Mouse (Mus musculus): Measurements from ENCODE around the gene Capn8. TPM values are rescaled to one million over a fixed set of nuclear protein-coding genes. Genes with fewer than 3 reads are reported as not detected.
"Not testable (repeated sequence)": the region's sequence is repeated elsewhere in the genome, so short reads cannot be mapped to it uniquely, and the experiment has no call there.

Gene Capn8
- total RNA-seq, 2 experiments from 2014 or later = not detected

GRCm38 (mm10) chr1:182592436-182592835 is 27.6 kb downstream of the Capn8 start:
- DNase-seq (ENCODE audit: low spot score) = no peak
- intact Hi-C loops (cut with DNase I) = loop anchor here (5.0 kb wide), 1 partner anchor 55 kb away; no protein-coding TSS in a partner anchor

- no peak for DNase-seq (ENCODE audit: low spot score)
- intact Hi-C loops (cut with DNase I) = no loop called here
Measured at GRCm38 (mm10) chr1:182605330-182606150, 40.7 kb downstream of the Capn8 start.

GRCm38 (mm10) chr1:182609701-182610335 is 45.0 kb downstream of the Capn8 start:
- intact Hi-C loops (cut with DNase I) = no loop called here
- no peak for DNase-seq (ENCODE audit: low spot score)

- no peak for DNase-seq (ENCODE audit: low spot score)
- intact Hi-C loops (cut with DNase I) = no loop called here
Measured at GRCm38 (mm10) chr1:182615465-182615864, 50.7 kb downstream of the Capn8 start.

- DNase-seq (ENCODE audit: low spot score) = no peak
- intact Hi-C loops (cut with DNase I) = no loop called here
Measured at GRCm38 (mm10) chr1:182618200-182618947, 53.6 kb downstream of the Capn8 start.

GRCm38 (mm10) chr1:182620470-182620869 is 55.7 kb downstream of the Capn8 start:
- intact Hi-C loops (cut with DNase I) = no loop called here
- DNase-seq (ENCODE audit: low spot score) = no peak

- DNase-seq (ENCODE audit: low spot score) = no peak
- intact Hi-C loops (cut with DNase I) = no loop called here
Measured at GRCm38 (mm10) chr1:182621256-182621655, 56.4 kb downstream of the Capn8 start.

- intact Hi-C loops (cut with DNase I) = no loop called here
Measured at GRCm38 (mm10) chr1:182626197-182626596, 61.4 kb downstream of the Capn8 start.

GRCm38 (mm10) chr1:182629228-182629627 is 64.4 kb downstream of the Capn8 start:
- intact Hi-C loops (cut with DNase I) = no loop called here
- DNase-seq (ENCODE audit: low spot score) = no peak

More at GRCm38 (mm10) chr1:182626197-182626596, 61.4 kb downstream of the Capn8 start:
- DNase-seq (ENCODE audit: low spot score) = no peak

- no peak for DNase-seq (ENCODE audit: low spot score)
- intact Hi-C loops (cut with DNase I) = no loop called here
Measured at GRCm38 (mm10) chr1:182633712-182634294, 69.0 kb downstream of the Capn8 start.

GRCm38 (mm10) chr1:182639016-182639415 is 74.2 kb downstream of the Capn8 start:
- DNase-seq (ENCODE audit: low spot score) = no peak
- intact Hi-C loops (cut with DNase I) = no loop called here

GRCm38 (mm10) chr1:182639456-182639855 is 74.6 kb downstream of the Capn8 start:
- no peak for DNase-seq (ENCODE audit: low spot score)
- intact Hi-C loops (cut with DNase I) = no loop called here

GRCm38 (mm10) chr1:182640094-182640493 is 75.3 kb downstream of the Capn8 start:
- DNase-seq (ENCODE audit: low spot score) = no peak
- intact Hi-C loops (cut with DNase I) = no loop called here

- intact Hi-C loops (cut with DNase I) = no loop called here
- DNase-seq (ENCODE audit: low spot score) = no peak
Measured at GRCm38 (mm10) chr1:182642779-182643178, 78.0 kb downstream of the Capn8 start.

- DNase-seq (ENCODE audit: low spot score); intact Hi-C loops (cut with DNase I): not testable (repeated sequence)
Measured at GRCm38 (mm10) chr1:182644418-182644817, 79.6 kb downstream of the Capn8 start.

- intact Hi-C loops (cut with DNase I) = loop anchor here (5.0 kb wide), 1 partner anchor 53 kb away; no protein-coding TSS in a partner anchor
Measured at GRCm38 (mm10) chr1:182645211-182645668, 80.4 kb downstream of the Capn8 start.

GRCm38 (mm10) chr1:182646796-182647195 is 82.0 kb downstream of the Capn8 start:
- no peak for DNase-seq (ENCODE audit: low spot score)
- intact Hi-C loops (cut with DNase I) = loop anchor here (5.0 kb wide), 1 partner anchor 54 kb away; no protein-coding TSS in a partner anchor

More at GRCm38 (mm10) chr1:182645211-182645668, 80.4 kb downstream of the Capn8 start:
- DNase-seq (ENCODE audit: low spot score) = no peak

- intact Hi-C loops (cut with DNase I) = loop anchor here (2.0 to 5.0 kb wide), 2 partner anchors 97 to 300 kb away; no protein-coding TSS in a partner anchor
- no peak for DNase-seq (ENCODE audit: low spot score)
Measured at GRCm38 (mm10) chr1:182657760-182658159, 93.0 kb downstream of the Capn8 start.

- intact Hi-C loops (cut with DNase I) = no loop called here
- no peak for DNase-seq (ENCODE audit: low spot score)
Measured at GRCm38 (mm10) chr1:182660365-182660764, 95.6 kb downstream of the Capn8 start.

- intact Hi-C loops (cut with DNase I) = no loop called here
- peak; percentile 9 for DNase-seq (ENCODE audit: low spot score)
Measured at GRCm38 (mm10) chr1:182663671-182664070, 98.9 kb downstream of the Capn8 start.

Data from heart, postnatal 25 days (tissue).